Mouse (Mus musculus): ENCODE data around the gene Atp5f1. TPM values are rescaled to one million over a fixed set of nuclear protein-coding genes. Genes with fewer than 3 reads are reported as not detected.

The Atp5f1 gene
- polyA plus RNA-seq, 1 experiment from 2014 or later, result 703 TPM

GRCm38 (mm10) chr3:105907956-105908655 is 51.8 kb downstream of the Atp5f1 start:
- no peak overlapping the region for H3K4me3 ChIP-seq (ENCODE audit: low read length)
- no peak overlapping the region for H3K9ac ChIP-seq (ENCODE audit: low read depth, low read length)
- no peaks in the 10 kb centered on the region for H3K9me3 ChIP-seq (ENCODE audit: control insufficient read depth, low read length)
- no peak overlapping the region for H3K4me2 ChIP-seq (ENCODE audit: low read depth, low read length)
- no peaks in the 10 kb centered on the region for H3K27me3 ChIP-seq (replicated peaks; ENCODE audit: control insufficient read depth, insufficient read depth, low read length)
- ATAC-seq, result no peak
- H3K4me1 ChIP-seq (ENCODE audit: control insufficient read depth, insufficient read depth, low read length), result no peaks in the 10 kb centered on the region
- 39% methylated on average over 9 of the region's 9 CpGs for WGBS
- no peaks in the 10 kb centered on the region for H3K36me3 ChIP-seq (ENCODE audit: control insufficient read depth, insufficient read depth, low read length)
- no peak overlapping the region for H3K27ac ChIP-seq (ENCODE audit: low read length)

- Histone ChIP-seq H3K27me3 (replicated peaks; ENCODE audit: control insufficient read depth, insufficient read depth, low read length) (no peaks in the 10 kb centered on the region), H3K4me2 (ENCODE audit: low read depth, low read length) (no peak overlapping the region), H3K36me3 (ENCODE audit: control insufficient read depth, insufficient read depth, low read length) (no peaks in the 10 kb centered on the region), H3K27ac (ENCODE audit: low read length) (no peak overlapping the region), H3K4me3 (ENCODE audit: low read length) (no peak overlapping the region), H3K9ac (ENCODE audit: low read depth, low read length) (no peak overlapping the region), H3K4me1 (ENCODE audit: control insufficient read depth, insufficient read depth, low read length) (no peaks in the 10 kb centered on the region), H3K9me3 (ENCODE audit: control insufficient read depth, low read length) (no peaks in the 10 kb centered on the region)
- WGBS, result 93% methylated on average over 9 of the region's 9 CpGs
- no peak for ATAC-seq
Observed at GRCm38 (mm10) chr3:105904721-105905120, 55.2 kb downstream of the Atp5f1 start.

GRCm38 (mm10) chr3:105904213-105904612 is 55.7 kb downstream of the Atp5f1 start:
- 63% methylated on average over 4 of the region's 4 CpGs for WGBS
- Histone ChIP-seq H3K27ac (ENCODE audit: low read length) (no peak overlapping the region), H3K4me2 (ENCODE audit: low read depth, low read length) (no peak overlapping the region), H3K27me3 (replicated peaks; ENCODE audit: control insufficient read depth, insufficient read depth, low read length) (no peaks in the 10 kb centered on the region), H3K4me3 (ENCODE audit: low read length) (no peak overlapping the region), H3K9ac (ENCODE audit: low read depth, low read length) (no peak overlapping the region), H3K9me3 (ENCODE audit: control insufficient read depth, low read length) (no peaks in the 10 kb centered on the region), H3K36me3 (ENCODE audit: control insufficient read depth, insufficient read depth, low read length) (no peaks in the 10 kb centered on the region), H3K4me1 (ENCODE audit: control insufficient read depth, insufficient read depth, low read length) (no peaks in the 10 kb centered on the region)
- ATAC-seq, result no peak

- 68% methylated on average over 4 of the region's 4 CpGs for WGBS
- Histone ChIP-seq H3K4me3 (ENCODE audit: low read length) (no peak overlapping the region), H3K36me3 (ENCODE audit: control insufficient read depth, insufficient read depth, low read length) (no peaks in the 10 kb centered on the region), H3K27ac (ENCODE audit: low read length) (no peak overlapping the region), H3K9ac (ENCODE audit: low read depth, low read length) (no peak overlapping the region), H3K4me1 (ENCODE audit: control insufficient read depth, insufficient read depth, low read length) (no peaks in the 10 kb centered on the region), H3K9me3 (ENCODE audit: control insufficient read depth, low read length) (no peaks in the 10 kb centered on the region), H3K27me3 (replicated peaks; ENCODE audit: control insufficient read depth, insufficient read depth, low read length) (no peaks in the 10 kb centered on the region), H3K4me2 (ENCODE audit: low read depth, low read length) (no peak overlapping the region)
- no peak for ATAC-seq
Observed at GRCm38 (mm10) chr3:105901468-105901867, 58.4 kb downstream of the Atp5f1 start.

- Histone ChIP-seq H3K4me1 (ENCODE audit: control insufficient read depth, insufficient read depth, low read length) (no peaks in the 10 kb centered on the region), H3K4me2 (ENCODE audit: low read depth, low read length) (no peak overlapping the region), H3K27me3 (replicated peaks; ENCODE audit: control insufficient read depth, insufficient read depth, low read length) (no peaks in the 10 kb centered on the region), H3K4me3 (ENCODE audit: low read length) (no peak overlapping the region), H3K27ac (ENCODE audit: low read length) (no peak overlapping the region), H3K36me3 (ENCODE audit: control insufficient read depth, insufficient read depth, low read length) (no peaks in the 10 kb centered on the region), H3K9me3 (ENCODE audit: control insufficient read depth, low read length) (no peaks in the 10 kb centered on the region), H3K9ac (ENCODE audit: low read depth, low read length) (no peak overlapping the region)
- no peak for ATAC-seq
- 77% methylated on average over 3 of the region's 3 CpGs for WGBS
Observed at GRCm38 (mm10) chr3:105900716-105901115, 59.2 kb downstream of the Atp5f1 start.

- ATAC-seq, result no peak
- no peaks in the 10 kb centered on the region for H3K36me3 ChIP-seq (ENCODE audit: control insufficient read depth, insufficient read depth, low read length)
- H3K4me2 ChIP-seq (ENCODE audit: low read depth, low read length), result no peak overlapping the region
- no peaks in the 10 kb centered on the region for H3K9me3 ChIP-seq (ENCODE audit: control insufficient read depth, low read length)
- H3K4me1 ChIP-seq (ENCODE audit: control insufficient read depth, insufficient read depth, low read length), result peaks cover 2% of the 10 kb centered on the region; the same call in 1 of the 2 replicates
- no peaks in the 10 kb centered on the region for H3K27me3 ChIP-seq (replicated peaks; ENCODE audit: control insufficient read depth, insufficient read depth, low read length)
- WGBS, result 78% methylated on average over 6 of the region's 6 CpGs
- no peak overlapping the region for H3K27ac ChIP-seq (ENCODE audit: low read length)
- H3K4me3 ChIP-seq (ENCODE audit: low read length), result no peak overlapping the region
- H3K9ac ChIP-seq (ENCODE audit: low read depth, low read length), result no peak overlapping the region
Observed at GRCm38 (mm10) chr3:105900266-105900665, 59.6 kb downstream of the Atp5f1 start.

GRCm38 (mm10) chr3:105899394-105900147 is 60.3 kb downstream of the Atp5f1 start:
- H3K9me3 ChIP-seq (ENCODE audit: control insufficient read depth, low read length), result no peaks in the 10 kb centered on the region
- no peaks in the 10 kb centered on the region for H3K27me3 ChIP-seq (replicated peaks; ENCODE audit: control insufficient read depth, insufficient read depth, low read length)
- no peaks in the 10 kb centered on the region for H3K36me3 ChIP-seq (ENCODE audit: control insufficient read depth, insufficient read depth, low read length)
- H3K9ac ChIP-seq (ENCODE audit: low read depth, low read length), result no peak overlapping the region
- no peak overlapping the region for H3K4me2 ChIP-seq (ENCODE audit: low read depth, low read length)
- 40% methylated on average over 8 of the region's 8 CpGs for WGBS
- peaks cover 8% of the 10 kb centered on the region for H3K4me1 ChIP-seq (ENCODE audit: control insufficient read depth, insufficient read depth, low read length)
- no peak overlapping the region for H3K27ac ChIP-seq (ENCODE audit: low read length)
- ATAC-seq, result peak; percentile 13; the same call in 1 of the 2 replicates
- H3K4me3 ChIP-seq (ENCODE audit: low read length), result no peak overlapping the region

GRCm38 (mm10) chr3:105898861-105899260 is 61.0 kb downstream of the Atp5f1 start:
- H3K36me3 ChIP-seq (ENCODE audit: control insufficient read depth, insufficient read depth, low read length), result no peaks in the 10 kb centered on the region
- H3K27ac ChIP-seq (ENCODE audit: low read length), result no peak overlapping the region
- peaks cover 15% of the 10 kb centered on the region for H3K4me1 ChIP-seq (ENCODE audit: control insufficient read depth, insufficient read depth, low read length)
- H3K9ac ChIP-seq (ENCODE audit: low read depth, low read length), result no peak overlapping the region
- H3K4me2 ChIP-seq (ENCODE audit: low read depth, low read length), result no peak overlapping the region
- WGBS, result 90% methylated on average over 11 of the region's 11 CpGs
- no peak for ATAC-seq
- no peak overlapping the region for H3K4me3 ChIP-seq (ENCODE audit: low read length)
- no peaks in the 10 kb centered on the region for H3K27me3 ChIP-seq (replicated peaks; ENCODE audit: control insufficient read depth, insufficient read depth, low read length)
- H3K9me3 ChIP-seq (ENCODE audit: control insufficient read depth, low read length), result no peaks in the 10 kb centered on the region

- Histone ChIP-seq H3K9ac (ENCODE audit: low read depth, low read length) (no peak overlapping the region), H3K36me3 (ENCODE audit: control insufficient read depth, insufficient read depth, low read length) (no peaks in the 10 kb centered on the region), H3K4me2 (ENCODE audit: low read depth, low read length) (no peak overlapping the region), H3K4me1 (ENCODE audit: control insufficient read depth, insufficient read depth, low read length) (peaks cover 18% of the 10 kb centered on the region), H3K27me3 (replicated peaks; ENCODE audit: control insufficient read depth, insufficient read depth, low read length) (no peaks in the 10 kb centered on the region), H3K9me3 (ENCODE audit: control insufficient read depth, low read length) (no peaks in the 10 kb centered on the region), H3K4me3 (ENCODE audit: low read length) (no peak overlapping the region), H3K27ac (ENCODE audit: low read length) (no peak overlapping the region)
- ATAC-seq, result no peak
- 76% methylated on average over 2 of the region's 2 CpGs for WGBS
Observed at GRCm38 (mm10) chr3:105898325-105898724, 61.6 kb downstream of the Atp5f1 start.
